Mouse (Mus musculus): ENCODE measurements around the gene Ptpn22. TPM values are rescaled to one million over a fixed set of nuclear protein-coding genes. Genes with fewer than 3 reads are reported as not detected.

Gene Ptpn22
- polyA plus RNA-seq, 1 experiment from 2014 or later = 0.99 TPM

DNA sequence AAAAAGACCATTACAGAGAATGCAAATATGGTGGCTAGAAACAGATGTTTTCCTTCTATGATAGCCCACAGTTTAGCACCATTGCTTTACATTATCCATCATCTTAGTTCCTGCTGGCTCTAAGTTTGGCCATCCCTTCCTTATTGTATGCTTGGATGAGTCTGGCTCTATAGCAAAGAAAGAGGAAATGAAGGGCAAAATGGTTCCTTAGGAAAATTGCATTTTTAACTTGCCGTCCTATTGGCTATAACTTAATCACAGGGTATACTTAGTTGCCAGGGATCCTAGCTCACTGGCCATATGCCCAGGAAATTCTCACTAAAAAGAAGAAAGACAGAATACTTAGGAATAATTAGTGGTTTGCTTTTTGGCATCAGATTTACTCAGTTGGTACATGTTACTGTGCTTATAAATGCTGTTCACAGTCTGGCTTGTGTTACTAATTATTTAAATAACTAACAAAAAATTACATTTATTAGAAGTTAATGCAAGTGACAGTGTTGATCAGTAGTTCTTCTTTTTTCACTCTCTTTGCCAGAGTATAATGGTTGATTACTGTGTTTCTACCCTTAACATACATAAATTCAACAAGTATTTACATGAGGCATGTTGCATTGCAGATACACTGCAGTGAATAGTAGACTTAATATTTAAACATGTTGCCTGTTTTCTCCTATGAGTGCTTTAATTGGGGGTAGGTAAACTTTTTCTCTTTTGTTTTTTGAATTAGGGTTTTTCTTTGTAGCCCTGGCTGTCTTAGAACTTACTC, 85.4 kb downstream of the Ptpn22 start:
- Histone ChIP-seq H3K9me3 (ENCODE audit: control insufficient read depth, low read length) (no peaks in the 10 kb centered on the region), H3K36me3 (ENCODE audit: control insufficient read depth, insufficient read depth, low read length) (no peaks in the 10 kb centered on the region), H3K4me1 (ENCODE audit: control insufficient read depth in 2 of 2, insufficient read depth in 2 of 2, low read length in 2 of 2) (no peaks in the 10 kb centered on the region), H3K9ac (ENCODE audit: low read length) (no peak overlapping the region), H3K27me3 (ENCODE audit: control insufficient read depth, insufficient read depth, low read length) (no peaks in the 10 kb centered on the region), H3K4me3 (ENCODE audit: control insufficient read depth in 1 of 2, insufficient read depth in 1 of 2, low read depth in 1 of 2, low read length in 2 of 2) (no peak overlapping the region), H3K27ac (replicated peaks in 1 of 2; ENCODE audit: control insufficient read depth in 1 of 2, insufficient read depth in 1 of 2, low read depth in 2 of 2, low read length in 2 of 2) (no peak overlapping the region), H3K4me2 (ENCODE audit: low read length) (no peak overlapping the region)
- no peak for ATAC-seq (ENCODE audit: insufficient number of reproducible peaks, insufficient read depth, low FRiP score, low read depth)
- WGBS = 98% methylated on average over 1 of the region's 1 CpGs

- 89% methylated on average over 7 of the region's 7 CpGs for WGBS
These were observed 89.1 kb downstream of the Ptpn22 start for GRCm38 (mm10) chr3:103948666-103949065.

GRCm38 (mm10) chr3:103960622-103961021, 101.0 kb downstream of the Ptpn22 start:
- Histone ChIP-seq H3K4me3 (ENCODE audit: control insufficient read depth in 1 of 2, insufficient read depth in 1 of 2, low read depth in 1 of 2, low read length in 2 of 2) (no peak overlapping the region), H3K27ac (replicated peaks in 1 of 2; ENCODE audit: control insufficient read depth in 1 of 2, insufficient read depth in 1 of 2, low read depth in 2 of 2, low read length in 2 of 2) (no peak overlapping the region), H3K9ac (ENCODE audit: low read length) (no peak overlapping the region), H3K9me3 (ENCODE audit: control insufficient read depth, low read length) (no peaks in the 10 kb centered on the region), H3K4me2 (ENCODE audit: low read length) (no peak overlapping the region), H3K27me3 (ENCODE audit: control insufficient read depth, insufficient read depth, low read length) (no peaks in the 10 kb centered on the region), H3K4me1 (ENCODE audit: control insufficient read depth in 2 of 2, insufficient read depth in 2 of 2, low read length in 2 of 2) (no peaks in the 10 kb centered on the region), H3K36me3 (ENCODE audit: control insufficient read depth, insufficient read depth, low read length) (peaks cover 57% of the 10 kb centered on the region)
- WGBS = 87% methylated on average over 3 of the region's 3 CpGs
- no peak for ATAC-seq (ENCODE audit: insufficient number of reproducible peaks, insufficient read depth, low FRiP score, low read depth)

More at GRCm38 (mm10) chr3:103948666-103949065, 89.1 kb downstream of the Ptpn22 start:
- no peak overlapping the region for H3K27ac ChIP-seq (replicated peaks in 1 of 2; ENCODE audit: control insufficient read depth in 1 of 2, insufficient read depth in 1 of 2, low read depth in 2 of 2, low read length in 2 of 2)
- ATAC-seq (ENCODE audit: insufficient number of reproducible peaks, insufficient read depth, low FRiP score, low read depth) = no peak
- H3K9me3 ChIP-seq (ENCODE audit: control insufficient read depth, low read length) = no peaks in the 10 kb centered on the region
- H3K4me3 ChIP-seq (ENCODE audit: control insufficient read depth in 1 of 2, insufficient read depth in 1 of 2, low read depth in 1 of 2, low read length in 2 of 2) = no peak overlapping the region
- H3K27me3 ChIP-seq (ENCODE audit: control insufficient read depth, insufficient read depth, low read length) = no peaks in the 10 kb centered on the region
- H3K4me2 ChIP-seq (ENCODE audit: low read length) = no peak overlapping the region
- 0 out of 2 replicates have a peak, but pooled peaks cover 3% of the 10 kb centered on the region for H3K36me3 ChIP-seq (ENCODE audit: control insufficient read depth, insufficient read depth, low read length)
- H3K4me1 ChIP-seq (ENCODE audit: control insufficient read depth in 2 of 2, insufficient read depth in 2 of 2, low read length in 2 of 2) = no peaks in the 10 kb centered on the region
- H3K9ac ChIP-seq (ENCODE audit: low read length) = no peak overlapping the region

Other genes with a start within 250 kb of the Ptpn22 start
- not detected in 2 replicates for gene Atg4a-ps, start 213.7 kb upstream of the Ptpn22 start, polyA plus RNA-seq (2014; fragmentation: Nextera tagmentation; extraction: Ambion mirVana)
- 23.5 and 27.4 TPM in 2 replicates for gene Olfml3, start 121.8 kb upstream of the Ptpn22 start, polyA plus RNA-seq (2014; fragmentation: Nextera tagmentation; extraction: Ambion mirVana)
- not detected in 2 replicates for gene Gm10964, start 120.4 kb upstream of the Ptpn22 start, polyA plus RNA-seq (2014; fragmentation: Nextera tagmentation; extraction: Ambion mirVana)
- gene Hipk1, start 68.2 kb upstream of the Ptpn22 start, polyA plus RNA-seq (2014; fragmentation: Nextera tagmentation; extraction: Ambion mirVana) = 14.4 and 15.3 TPM in 2 replicates
- gene Dclre1b, start 50.4 kb upstream of the Ptpn22 start, polyA plus RNA-seq (2014; fragmentation: Nextera tagmentation; extraction: Ambion mirVana) = 19.8 and 23.6 TPM in 2 replicates
- gene Ap4b1, start 50.3 kb upstream of the Ptpn22 start, polyA plus RNA-seq (2014; fragmentation: Nextera tagmentation; extraction: Ambion mirVana) = 16.6 and 18.9 TPM in 2 replicates
- gene Gm43064, start 50.2 kb upstream of the Ptpn22 start, polyA plus RNA-seq (2014; fragmentation: Nextera tagmentation; extraction: Ambion mirVana) = 0.39 TPM in 1 of 2 replicates, not detected in the other
- 0.23 and 0.31 TPM in 2 replicates for gene Bcl2l15, start 27.2 kb upstream of the Ptpn22 start, polyA plus RNA-seq (2014; fragmentation: Nextera tagmentation; extraction: Ambion mirVana)
- gene Rsbn1, start 54.3 kb downstream of the Ptpn22 start, polyA plus RNA-seq (2014; fragmentation: Nextera tagmentation; extraction: Ambion mirVana) = 6.8 and 7.0 TPM in 2 replicates
- 16.5 and 17.6 TPM in 2 replicates for gene Phtf1, start 108.3 kb downstream of the Ptpn22 start, polyA plus RNA-seq (2014; fragmentation: Nextera tagmentation; extraction: Ambion mirVana)

Data from heart, embryonic 14.5 days (tissue).